Mouse (Mus musculus): ENCODE measurements around the gene Kmt2c. TPM values are rescaled to one million over a fixed set of nuclear protein-coding genes. Genes with fewer than 3 reads are reported as not detected.
A peak's percentile ranks its signal among the peaks of the same experiment; 100 is the strongest.
"Not testable (repeated sequence)": the region's sequence is repeated elsewhere in the genome, so short reads cannot be mapped to it uniquely, and the experiment has no call there.

Kmt2c gene
- total RNA-seq, 2 experiments from 2014 or later, result 43.6 to 46.0 TPM

GRCm38 (mm10) chr5:25517550-25517949 lies 19.0 kb upstream of the Kmt2c start:
- DNase-seq, result no peak
- intact Hi-C loops (cut with DNase I), result no loop called here

- intact Hi-C loops (cut with DNase I), result no loop called here
- no peak for DNase-seq
Measured at GRCm38 (mm10) chr5:25516301-25516895, 17.8 kb upstream of the Kmt2c start.

GRCm38 (mm10) chr5:25515767-25516166 lies 17.2 kb upstream of the Kmt2c start, which contains the start of gene Cct8l1:
Gene Cct8l1, plus strand, starts transcription at chr5:25516067.
- intact Hi-C loops (cut with DNase I), result no loop called here

GRCm38 (mm10) chr5:25506041-25506440 lies 7.5 kb upstream of the Kmt2c start:
- intact Hi-C loops (cut with DNase I), result no loop called here
- no peak for DNase-seq

More at GRCm38 (mm10) chr5:25515767-25516166, 17.2 kb upstream of the Kmt2c start, which contains the start of gene Cct8l1:
- DNase-seq, result no peak

GRCm38 (mm10) chr5:25500686-25501085 lies 2.1 kb upstream of the Kmt2c start:
- no peak for DNase-seq
- intact Hi-C loops (cut with DNase I), result loop anchor here (1.0 to 2.0 kb wide), 2 partner anchors 25 to 204 kb away; partner anchors contain the start of gene Xrcc2

GRCm38 (mm10) chr5:25499423-25500398 lies 1.1 kb upstream of the Kmt2c start:
- DNase-seq, result peak; percentile 98
- intact Hi-C loops (cut with DNase I), result loop anchor here (1.0 to 5.0 kb wide), 4 partner anchors 26 to 205 kb away; partner anchors contain the start of gene Xrcc2

- DNase-seq, result peak in 1 of 2 experiments; percentile 78
- intact Hi-C loops (cut with DNase I), result loop anchor here (1.0 to 5.0 kb wide), 2 partner anchors 30 to 77 kb away; no protein-coding TSS in a partner anchor
Measured at GRCm38 (mm10) chr5:25498821-25499422, 339 bp upstream of the Kmt2c start.

GRCm38 (mm10) chr5:25497720-25498345 lies 750 bp downstream of the Kmt2c start:
- intact Hi-C loops (cut with DNase I), result loop anchor here (2.0 to 5.0 kb wide), 2 partner anchors 61 to 76 kb away; no protein-coding TSS in a partner anchor

GRCm38 (mm10) chr5:25497369-25497719 lies 1.2 kb downstream of the Kmt2c start:
- intact Hi-C loops (cut with DNase I), result loop anchor here (2.0 to 5.0 kb wide), 2 partner anchors 61 to 75 kb away; no protein-coding TSS in a partner anchor

More at GRCm38 (mm10) chr5:25497720-25498345, 750 bp downstream of the Kmt2c start:
- DNase-seq, result peak in 1 of 2 experiments; percentile 54

GRCm38 (mm10) chr5:25496652-25497051 lies 1.9 kb downstream of the Kmt2c start:
- DNase-seq, result no peak
- intact Hi-C loops (cut with DNase I), result loop anchor here (2.0 to 5.0 kb wide), 2 partner anchors 60 to 74 kb away; no protein-coding TSS in a partner anchor

More at GRCm38 (mm10) chr5:25497369-25497719, 1.2 kb downstream of the Kmt2c start:
- peak; percentile 4 to 10 for DNase-seq

- intact Hi-C loops (cut with DNase I), result no loop called here
Measured at GRCm38 (mm10) chr5:25478863-25479262, 19.7 kb downstream of the Kmt2c start.

GRCm38 (mm10) chr5:25475789-25476188 lies 22.8 kb downstream of the Kmt2c start:
- no peak for DNase-seq
- intact Hi-C loops (cut with DNase I), result no loop called here

More at GRCm38 (mm10) chr5:25478863-25479262, 19.7 kb downstream of the Kmt2c start:
- DNase-seq, result no peak

- intact Hi-C loops (cut with DNase I), result no loop called here
- DNase-seq, result no peak
Measured at GRCm38 (mm10) chr5:25472070-25472469, 26.5 kb downstream of the Kmt2c start.

- no peak for DNase-seq
- intact Hi-C loops (cut with DNase I), result no loop called here
Measured at GRCm38 (mm10) chr5:25461956-25462355, 36.6 kb downstream of the Kmt2c start.

- intact Hi-C loops (cut with DNase I); DNase-seq: not testable (repeated sequence)
Measured at GRCm38 (mm10) chr5:25455432-25455831, 43.2 kb downstream of the Kmt2c start.

- intact Hi-C loops (cut with DNase I), result no loop called here
Measured at GRCm38 (mm10) chr5:25452691-25453090, 45.9 kb downstream of the Kmt2c start.

GRCm38 (mm10) chr5:25437508-25437907 lies 61.1 kb downstream of the Kmt2c start:
- no peak for DNase-seq
- intact Hi-C loops (cut with DNase I), result loop anchor here (2.0 to 5.0 kb wide), 3 partner anchors 59 to 295 kb away; no protein-coding TSS in a partner anchor

More at GRCm38 (mm10) chr5:25452691-25453090, 45.9 kb downstream of the Kmt2c start:
- DNase-seq, result no peak

- intact Hi-C loops (cut with DNase I), result loop anchor here (2.0 to 5.0 kb wide), 3 partner anchors 61 to 296 kb away; no protein-coding TSS in a partner anchor
- peak; percentile 34 to 43 for DNase-seq
Measured at GRCm38 (mm10) chr5:25436081-25436480, 62.5 kb downstream of the Kmt2c start.

GRCm38 (mm10) chr5:25422576-25422975 lies 76.0 kb downstream of the Kmt2c start:
- intact Hi-C loops (cut with DNase I), result loop anchor here (5.0 kb wide), 1 partner anchor 75 kb away; the partner anchor contains the start of gene Kmt2c
- no peak for DNase-seq
